Mouse (Mus musculus): ENCODE results near the gene Sod2. TPM values are rescaled to one million over a fixed set of nuclear protein-coding genes. Genes with fewer than 3 reads are reported as not detected.
"Not testable (repeated sequence)": the region's sequence is repeated elsewhere in the genome, so short reads cannot be mapped to it uniquely, and the experiment has no call there.

The Sod2 gene
- polyA plus RNA-seq, 1 experiment from 2014 or later = 295 TPM

GRCm38 (mm10) chr17:13043846-13044673, 37.4 kb downstream of the Sod2 start:
- H3K27ac ChIP-seq; H3K4me2 ChIP-seq (ENCODE audit: low read length); H3K27me3 ChIP-seq (ENCODE audit: insufficient read depth, low read length); H3K4me1 ChIP-seq (replicated peaks; ENCODE audit: insufficient read depth, low read length); H3K4me3 ChIP-seq (replicated peaks; ENCODE audit: low read depth, low read length); H3K9me3 ChIP-seq (replicated peaks; ENCODE audit: low read length); H3K9ac ChIP-seq (ENCODE audit: low read depth, low read length); H3K36me3 ChIP-seq (ENCODE audit: insufficient read depth, low read length): not testable (repeated sequence)
- DNase-seq (ENCODE audit: low spot score) (peak; percentile 57), ATAC-seq (replicated peaks; ENCODE audit: low FRiP score, low read depth) (peak; percentile 78)
- 10% methylated on average over 3 of the region's 4 CpGs for WGBS
- TF ChIP-seq CTCF (IDR thresholded peaks at IDR 0.05; ENCODE audit: low read depth) = peak; percentile 65

- not testable (repeated sequence) for DNase-seq (ENCODE audit: low spot score); H3K9me3 ChIP-seq (replicated peaks; ENCODE audit: low read length); H3K27me3 ChIP-seq (ENCODE audit: insufficient read depth, low read length); H3K4me1 ChIP-seq (replicated peaks; ENCODE audit: insufficient read depth, low read length); H3K27ac ChIP-seq; H3K4me3 ChIP-seq (replicated peaks; ENCODE audit: low read depth, low read length); H3K36me3 ChIP-seq (ENCODE audit: insufficient read depth, low read length); H3K4me2 ChIP-seq (ENCODE audit: low read length); ATAC-seq (replicated peaks; ENCODE audit: low FRiP score, low read depth); H3K9ac ChIP-seq (ENCODE audit: low read depth, low read length)
- no CpG with 5 or more reads among the region's 8 CpGs for WGBS
Measured at GRCm38 (mm10) chr17:13052124-13052813, 45.6 kb downstream of the Sod2 start, which contains the start of gene Gpr31b. Gene Gpr31b, minus strand, starts transcription at chr17:13052296.

- DNase-seq (ENCODE audit: low spot score); H3K9me3 ChIP-seq (replicated peaks; ENCODE audit: low read length); H3K4me2 ChIP-seq (ENCODE audit: low read length); H3K4me1 ChIP-seq (replicated peaks; ENCODE audit: insufficient read depth, low read length); H3K36me3 ChIP-seq (ENCODE audit: insufficient read depth, low read length); H3K4me3 ChIP-seq (replicated peaks; ENCODE audit: low read depth, low read length); H3K9ac ChIP-seq (ENCODE audit: low read depth, low read length); ATAC-seq (replicated peaks; ENCODE audit: low FRiP score, low read depth); H3K27ac ChIP-seq; H3K27me3 ChIP-seq (ENCODE audit: insufficient read depth, low read length): not testable (repeated sequence)
- 90% methylated on average over 4 of the region's 4 CpGs for WGBS
Measured at GRCm38 (mm10) chr17:13060804-13061203, 54.2 kb downstream of the Sod2 start, which contains the start of gene Tcp10b. Gene Tcp10b, plus strand, starts transcription at chr17:13061104.

- not testable (repeated sequence) for ATAC-seq (replicated peaks; ENCODE audit: low FRiP score, low read depth); H3K4me2 ChIP-seq (ENCODE audit: low read length); H3K36me3 ChIP-seq (ENCODE audit: insufficient read depth, low read length); DNase-seq (ENCODE audit: low spot score); H3K27me3 ChIP-seq (ENCODE audit: insufficient read depth, low read length); H3K4me3 ChIP-seq (replicated peaks; ENCODE audit: low read depth, low read length); H3K27ac ChIP-seq; H3K9ac ChIP-seq (ENCODE audit: low read depth, low read length); H3K9me3 ChIP-seq (replicated peaks; ENCODE audit: low read length); H3K4me1 ChIP-seq (replicated peaks; ENCODE audit: insufficient read depth, low read length)
- 100% methylated on average over 2 of the region's 7 CpGs for WGBS
Measured at GRCm38 (mm10) chr17:13062882-13063281, 56.2 kb downstream of the Sod2 start.

DNA sequence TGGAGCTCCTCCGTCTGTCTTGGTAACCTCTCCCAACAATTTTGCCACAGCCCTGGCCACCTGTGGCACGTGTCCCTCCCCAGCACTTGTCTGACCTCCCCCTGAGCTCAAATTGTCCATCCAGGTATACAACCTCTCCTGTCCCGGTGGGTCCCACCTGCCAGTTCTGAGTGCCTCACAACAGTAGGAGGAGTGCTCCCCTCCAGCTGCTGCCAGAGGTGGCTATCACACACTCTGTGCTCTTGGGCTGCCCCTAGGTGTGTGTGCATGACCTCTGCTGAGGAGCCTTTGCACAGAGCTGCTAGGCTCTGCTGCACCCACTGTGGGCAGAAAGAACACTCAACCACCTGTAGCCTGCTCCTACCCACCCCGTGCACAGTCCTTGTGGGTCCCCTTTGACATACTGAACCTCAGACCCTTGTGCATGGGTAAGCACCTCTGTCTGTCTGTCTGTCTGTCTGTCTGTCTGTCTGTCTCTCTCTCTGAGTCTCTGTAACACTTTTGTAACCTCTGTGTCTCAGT, 61.3 kb downstream of the Sod2 start:
- not testable (repeated sequence) for H3K4me1 ChIP-seq (replicated peaks; ENCODE audit: insufficient read depth, low read length)

DNA sequence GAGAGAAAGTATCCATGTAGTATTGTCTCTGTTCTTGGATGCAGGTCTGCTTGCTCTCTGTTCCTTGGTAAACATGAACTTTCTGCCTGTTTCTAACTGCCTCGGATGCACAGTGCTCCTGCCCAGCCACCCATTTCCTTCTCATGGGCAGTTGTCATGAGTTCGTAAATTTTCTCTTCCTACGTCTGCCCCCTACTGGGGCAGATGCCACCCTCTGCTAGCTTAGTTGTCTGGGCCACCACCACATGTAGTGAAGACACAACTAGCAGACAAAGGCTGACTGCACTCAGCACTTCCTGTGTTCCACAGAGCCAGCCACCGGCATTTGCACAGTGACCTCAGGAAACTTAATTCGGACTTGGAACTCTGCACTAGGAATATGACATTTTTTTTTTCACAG, 62.6 kb downstream of the Sod2 start:
- H3K4me3 ChIP-seq (replicated peaks; ENCODE audit: low read depth, low read length); H3K36me3 ChIP-seq (ENCODE audit: insufficient read depth, low read length); ATAC-seq (replicated peaks; ENCODE audit: low FRiP score, low read depth); H3K27me3 ChIP-seq (ENCODE audit: insufficient read depth, low read length); H3K27ac ChIP-seq; H3K4me2 ChIP-seq (ENCODE audit: low read length); DNase-seq (ENCODE audit: low spot score); H3K9ac ChIP-seq (ENCODE audit: low read depth, low read length); H3K4me1 ChIP-seq (replicated peaks; ENCODE audit: insufficient read depth, low read length); H3K9me3 ChIP-seq (replicated peaks; ENCODE audit: low read length): not testable (repeated sequence)
- 43% methylated on average over 3 of the region's 5 CpGs for WGBS

More for the DNA sequence above, 61.3 kb downstream of the Sod2 start:
- H3K9me3 ChIP-seq (replicated peaks; ENCODE audit: low read length); ATAC-seq (replicated peaks; ENCODE audit: low FRiP score, low read depth); H3K4me2 ChIP-seq (ENCODE audit: low read length); H3K9ac ChIP-seq (ENCODE audit: low read depth, low read length); H3K27ac ChIP-seq; H3K27me3 ChIP-seq (ENCODE audit: insufficient read depth, low read length); DNase-seq (ENCODE audit: low spot score); H3K36me3 ChIP-seq (ENCODE audit: insufficient read depth, low read length); H3K4me3 ChIP-seq (replicated peaks; ENCODE audit: low read depth, low read length): not testable (repeated sequence)
- WGBS = no CpG with 5 or more reads among the region's 4 CpGs

Other genes starting within 250 kb of the Sod2 start
- 16.1 and 16.7 TPM in 2 replicates for gene Igf2r, start 237.2 kb upstream of the Sod2 start, polyA plus RNA-seq (2015; fragmentation: Nextera tagmentation; extraction: Ambion mirVana)
- gene Mas1, start 138.7 kb upstream of the Sod2 start, polyA plus RNA-seq (2015; fragmentation: Nextera tagmentation; extraction: Ambion mirVana) = 0.20 and 0.75 TPM in 2 replicates
- gene Mrgprh, start 130.8 kb upstream of the Sod2 start, polyA plus RNA-seq (2015; fragmentation: Nextera tagmentation; extraction: Ambion mirVana) = not detected in 2 replicates
- 0.59 and 1.1 TPM in 2 replicates for gene Pnldc1, start 96.6 kb upstream of the Sod2 start, polyA plus RNA-seq (2015; fragmentation: Nextera tagmentation; extraction: Ambion mirVana)
- gene Tcp1, start 91.1 kb upstream of the Sod2 start, polyA plus RNA-seq (2015; fragmentation: Nextera tagmentation; extraction: Ambion mirVana) = 304 and 328 TPM in 2 replicates
- 133 and 140 TPM in 2 replicates for gene Mrpl18, start 90.5 kb upstream of the Sod2 start, polyA plus RNA-seq (2015; fragmentation: Nextera tagmentation; extraction: Ambion mirVana)
- 4.4 and 5.4 TPM in 2 replicates for gene Acat3, start 66.2 kb upstream of the Sod2 start, polyA plus RNA-seq (2015; fragmentation: Nextera tagmentation; extraction: Ambion mirVana)
- gene Acat2, start 46.1 kb upstream of the Sod2 start, polyA plus RNA-seq (2015; fragmentation: Nextera tagmentation; extraction: Ambion mirVana) = 103 and 119 TPM in 2 replicates
- 143 and 150 TPM in 2 replicates for gene Wtap, start 12.7 kb upstream of the Sod2 start, polyA plus RNA-seq (2015; fragmentation: Nextera tagmentation; extraction: Ambion mirVana)
- gene Gpr31b, start 45.5 kb downstream of the Sod2 start, polyA plus RNA-seq (2015; fragmentation: Nextera tagmentation; extraction: Ambion mirVana) = 0.10 and 0.12 TPM in 2 replicates
- 0.16 and 0.23 TPM in 2 replicates for gene Tcp10b, start 54.3 kb downstream of the Sod2 start, polyA plus RNA-seq (2015; fragmentation: Nextera tagmentation; extraction: Ambion mirVana)
- not detected in 2 replicates for gene Unc93a, start 125.0 kb downstream of the Sod2 start, polyA plus RNA-seq (2015; fragmentation: Nextera tagmentation; extraction: Ambion mirVana)
- gene Smok2a, start 214.3 kb downstream of the Sod2 start, polyA plus RNA-seq (2015; fragmentation: Nextera tagmentation; extraction: Ambion mirVana) = not detected in 2 replicates
- not detected in 2 replicates for gene Smok2b, start 223.4 kb downstream of the Sod2 start, polyA plus RNA-seq (2015; fragmentation: Nextera tagmentation; extraction: Ambion mirVana)

All from kidney, postnatal 0 days (tissue).